Mouse (Mus musculus): ENCODE results near the gene Mdm1. TPM values are rescaled to one million over a fixed set of nuclear protein-coding genes. Genes with fewer than 3 reads are reported as not detected.

Mdm1 gene
- 1 to 10 TPM; 7.6 to 7.8 TPM for total RNA-seq (2021)
- long read RNA-seq, experiment 1, partial matches to known transcripts = 2 of 8 reads
- long read RNA-seq, experiment 1, other reads (novel, unspliced or antisense) = 0 of 8 reads
- long read RNA-seq, experiment 2, partial matches to known transcripts = 1 of 3 reads
- long read RNA-seq, experiment 2, other reads (novel, unspliced or antisense) = 0 of 3 reads

GRCm38 (mm10) chr10:118141018-118141883, at the start of gene Mdm1:
Gene Mdm1 (plus strand): TSS chr10:118141811.
- DNase-seq (ENCODE audit: low spot score in 2 of 2) = peak; percentile 94 to 97

GRCm38 (mm10) chr10:118092745-118093144, 48.9 kb upstream of the Mdm1 start:
- no peak for DNase-seq (ENCODE audit: low spot score in 2 of 2)

- DNase-seq (ENCODE audit: low spot score in 2 of 2) = no peak
Measured at GRCm38 (mm10) chr10:118093728-118094127, 47.9 kb upstream of the Mdm1 start.

- no peak for DNase-seq (ENCODE audit: low spot score in 2 of 2)
Measured at GRCm38 (mm10) chr10:118094853-118095252, 46.8 kb upstream of the Mdm1 start.

GRCm38 (mm10) chr10:118096223-118096622, 45.4 kb upstream of the Mdm1 start:
- no peak for DNase-seq (ENCODE audit: low spot score in 2 of 2)

- no peak for DNase-seq (ENCODE audit: low spot score in 2 of 2)
Measured at GRCm38 (mm10) chr10:118097898-118098297, 43.7 kb upstream of the Mdm1 start.

GRCm38 (mm10) chr10:118100570-118100969, 41.0 kb upstream of the Mdm1 start:
- no peak for DNase-seq (ENCODE audit: low spot score in 2 of 2)

GRCm38 (mm10) chr10:118101056-118101455, 40.6 kb upstream of the Mdm1 start:
- DNase-seq (ENCODE audit: low spot score in 2 of 2) = no peak

- DNase-seq (ENCODE audit: low spot score in 2 of 2) = peak; percentile 66 to 77
Measured at GRCm38 (mm10) chr10:118103020-118103666, 38.5 kb upstream of the Mdm1 start.

- no peak for DNase-seq (ENCODE audit: low spot score in 2 of 2)
Measured at GRCm38 (mm10) chr10:118103906-118104305, 37.7 kb upstream of the Mdm1 start.

GRCm38 (mm10) chr10:118107031-118107430, 34.6 kb upstream of the Mdm1 start:
- DNase-seq (ENCODE audit: low spot score in 2 of 2) = no peak

GRCm38 (mm10) chr10:118110006-118110920, 31.3 kb upstream of the Mdm1 start:
- DNase-seq (ENCODE audit: low spot score in 2 of 2) = peak; percentile 27 to 30

GRCm38 (mm10) chr10:118110921-118111301, 30.7 kb upstream of the Mdm1 start:
- no peak for DNase-seq (ENCODE audit: low spot score in 2 of 2)

GRCm38 (mm10) chr10:118111621-118112020, 30.0 kb upstream of the Mdm1 start:
- no peak for DNase-seq (ENCODE audit: low spot score in 2 of 2)

GRCm38 (mm10) chr10:118112294-118112893, 29.2 kb upstream of the Mdm1 start:
- DNase-seq (ENCODE audit: low spot score in 2 of 2) = no peak

GRCm38 (mm10) chr10:118113256-118113682, 28.3 kb upstream of the Mdm1 start:
- no peak for DNase-seq (ENCODE audit: low spot score in 2 of 2)

GRCm38 (mm10) chr10:118114271-118114670, 27.3 kb upstream of the Mdm1 start:
- DNase-seq (ENCODE audit: low spot score in 2 of 2) = no peak

GRCm38 (mm10) chr10:118116456-118116855, 25.2 kb upstream of the Mdm1 start:
- no peak for DNase-seq (ENCODE audit: low spot score in 2 of 2)

GRCm38 (mm10) chr10:118121047-118121936, 20.3 kb upstream of the Mdm1 start:
- no peak for DNase-seq (ENCODE audit: low spot score in 2 of 2)

GRCm38 (mm10) chr10:118121937-118122285, 19.7 kb upstream of the Mdm1 start:
- no peak for DNase-seq (ENCODE audit: low spot score in 2 of 2)

Data from left cerebral cortex, adult 18-20 months (tissue).